Mouse (Mus musculus) kidney, adult 2 months (tissue): Measurements from ENCODE around the gene Cd160.

Experiments used
- CTCF ChIP-seq: fragments of 200-500 bp; conservative IDR thresholded peaks from 2 replicates; pipeline ENCODE4 v1.5.1; 2011; ENCODE audit warnings: low read depth, mild to moderate bottlenecking, control low read depth, low read length, moderate library complexity, mixed read lengths; ENCODE audit not compliant: insufficient read depth, insufficient read length
- POLR2A ChIP-seq: fragments of 200-500 bp; IDR thresholded peaks from one replicate; pipeline ENCODE4 v1.6.1; 2011; ENCODE audit warnings: low read depth, low read length, control low read depth

DNA sequence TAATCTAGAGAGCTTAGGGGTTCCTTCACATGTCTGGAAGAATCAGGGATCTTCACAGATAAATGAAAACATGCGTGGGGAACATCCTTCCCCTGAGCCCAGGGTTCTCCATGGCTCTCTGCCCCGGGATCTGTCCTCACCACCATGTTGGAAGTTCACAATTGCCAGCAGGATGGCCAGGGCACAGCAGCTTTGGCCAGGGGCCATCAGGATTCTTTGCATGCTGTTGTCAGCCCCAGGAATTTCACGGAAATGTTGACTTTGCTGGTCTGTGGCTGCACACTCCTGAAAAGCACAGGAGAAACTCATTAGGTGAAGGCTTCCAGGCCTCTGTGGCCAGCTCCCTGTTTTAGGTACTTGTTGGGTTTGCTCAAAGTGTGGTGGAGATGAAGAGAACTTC, 20.5 kb downstream of the Cd160 start:
- TF ChIP-seq CTCF (no peak), POLR2A (no peak)
